Mouse (Mus musculus) ES-E14 (cell line): ENCODE data around the gene Rap1gap2. TPM values are rescaled to one million over a fixed set of nuclear protein-coding genes. Genes with fewer than 3 reads are reported as not detected.

Experiments
- DNase-seq: peaks from one replicate; pipeline ENCODE4 v3.0.0-alpha.2; 2013; ENCODE audit warnings: low read depth, low spot score
- H3K27ac ChIP-seq: 2 replicates; pipeline ENCODE4 v1.5.1; 2012; ENCODE audit warnings: low read depth, mild to moderate bottlenecking, low read length, moderate library complexity, mixed read lengths; ENCODE audit not compliant: poor library complexity, insufficient read depth, severe bottlenecking
- H3K36me3 ChIP-seq: 2 replicates; pipeline ENCODE4 v1.6.1; 2012; ENCODE audit warnings: mild to moderate bottlenecking, low read length, moderate library complexity, mixed read lengths; ENCODE audit not compliant: control insufficient read depth, poor library complexity, insufficient read depth, severe bottlenecking
- H3K4me1 ChIP-seq, 2 experiments: fragments of 150-350 bp in 1 of 2; sonication (generic) in 1 of 2; 2 replicates each; pipeline ENCODE4 v1.6.1; 2012; ENCODE audit warnings: low read length in 2 of 2, mild to moderate bottlenecking in 1 of 2, mixed read lengths in 1 of 2; ENCODE audit not compliant: control insufficient read depth in 2 of 2, insufficient read depth in 2 of 2, poor library complexity in 1 of 2
- H3K4me3 ChIP-seq, 2 experiments: fragments of 150-350 bp in 1 of 2; sonication (generic) in 1 of 2; 2 replicates each; pipeline ENCODE4 v1.5.1; 2012; ENCODE audit warnings: low read length in 2 of 2, low read depth in 1 of 2, mild to moderate bottlenecking in 1 of 2, mixed read lengths in 1 of 2; ENCODE audit not compliant: insufficient read depth in 1 of 2, poor library complexity in 1 of 2, severe bottlenecking in 1 of 2
- H3K9ac ChIP-seq: 2 replicates; pipeline ENCODE4 v1.6.1; 2012; ENCODE audit warnings: low read depth, mild to moderate bottlenecking, low read length, mixed read lengths; ENCODE audit not compliant: poor library complexity, insufficient read depth, severe bottlenecking
- H3K9me3 ChIP-seq: fragments of 150-350 bp; sonication (generic); 2 replicates; pipeline ENCODE4 v1.6.1; 2012; ENCODE audit warnings: low read depth, mild to moderate bottlenecking, low read length; ENCODE audit not compliant: control insufficient read depth, insufficient read depth
- CHD2 ChIP-seq: IDR thresholded peaks from 2 replicates; pipeline ENCODE4 v1.6.1; 2014; ENCODE audit warnings: mild to moderate bottlenecking, low read depth, low read length, inconsistent platforms
- HCFC1 ChIP-seq: IDR thresholded peaks from 2 replicates; pipeline ENCODE4 v1.6.1; 2012; ENCODE audit warnings: low read length, inconsistent platforms, borderline replicate concordance; ENCODE audit not compliant: insufficient read depth
- MAFK ChIP-seq: IDR thresholded peaks from 2 replicates; pipeline ENCODE4 v1.6.1; 2014; ENCODE audit warnings: mild to moderate bottlenecking, low read depth, low read length, inconsistent platforms; ENCODE audit not compliant: insufficient read depth
- ZC3H11A ChIP-seq: IDR thresholded peaks from 2 replicates; pipeline ENCODE4 v1.6.1; 2012; ENCODE audit warnings: low read depth, mild to moderate bottlenecking, inconsistent platforms, low read length, borderline replicate concordance
- ZNF384 ChIP-seq: IDR thresholded peaks from 2 replicates; pipeline ENCODE4 v1.6.1; 2012; ENCODE audit warnings: low read depth, low read length, inconsistent platforms
- in situ Hi-C, 2 experiments: fragments of 600-800 bp; cut with MboI; formaldehyde crosslinking; loops; one replicate each; pipeline ENCODE4 v1.15.1; 2025; ENCODE audit warnings: low sequenced_read_pairs in 2 of 2, inconsistent platforms in 1 of 2; ENCODE audit not compliant: unreplicated experiment in 2 of 2
- total RNA-seq: library from RNA; depleted of rRNA; stranded (reverse); fragments of 300-350 nt; gene quantifications from 2 replicates; pipeline ENCODE4 v1.2.3, GENCODE M21; 2012

Gene Rap1gap2
- total RNA-seq, 1 experiment: 2.7 TPM

GRCm38 (mm10) chr11:74537352-74537751, 73.4 kb downstream of the Rap1gap2 start:
- in situ Hi-C loops: loop anchor here in 1 of 2 experiments (25.0 kb wide), 1 partner anchor 150 kb away; no protein-coding TSS in a partner anchor
- Histone ChIP-seq H3K4me3 (no peak overlapping the region), H3K36me3 (no peaks in the 10 kb centered on the region), H3K27ac (no peak overlapping the region), H3K9ac (no peak overlapping the region), H3K4me1 (peaks cover 0 to 6% of the 10 kb centered on the region in 2 experiments; a peak in 2 of 4 replicates), H3K9me3 (no peaks in the 10 kb centered on the region)
- TF ChIP-seq ZC3H11A: no peak
- TF ChIP-seq HCFC1: no peak
- no peak for TF ChIP-seq MAFK
- TF ChIP-seq ZNF384: no peak
- TF ChIP-seq CHD2: no peak
- DNase-seq: no peak

- H3K4me3 ChIP-seq: no peak overlapping the region
- DNase-seq: no peak
- peaks cover 0 to 9% of the 10 kb centered on the region in 2 experiments; a peak in 2 of 4 replicates for H3K4me1 ChIP-seq
- H3K9ac ChIP-seq: no peak overlapping the region
- H3K36me3 ChIP-seq: no peaks in the 10 kb centered on the region
- no peak for TF ChIP-seq CHD2
- TF ChIP-seq ZNF384: no peak
- TF ChIP-seq MAFK: no peak
- no peak for TF ChIP-seq ZC3H11A
- no peak for TF ChIP-seq HCFC1
- in situ Hi-C loops: loop anchor here in 1 of 2 experiments (25.0 kb wide), 1 partner anchor 149 kb away; no protein-coding TSS in a partner anchor
- H3K27ac ChIP-seq: no peak overlapping the region
- no peaks in the 10 kb centered on the region for H3K9me3 ChIP-seq
These were observed 74.4 kb downstream of the Rap1gap2 start for GRCm38 (mm10) chr11:74536140-74536842.

- Histone ChIP-seq H3K27ac (no peak overlapping the region), H3K4me1 (peaks cover 0 to 19% of the 10 kb centered on the region in 2 experiments; a peak in 2 of 4 replicates), H3K36me3 (no peaks in the 10 kb centered on the region), H3K4me3 (no peak overlapping the region), H3K9ac (no peak overlapping the region), H3K9me3 (no peaks in the 10 kb centered on the region)
- DNase-seq: no peak
- no peak for TF ChIP-seq HCFC1
- no peak for TF ChIP-seq MAFK
- TF ChIP-seq ZC3H11A: no peak
- TF ChIP-seq ZNF384: no peak
- no peak for TF ChIP-seq CHD2
- in situ Hi-C loops: loop anchor here in 1 of 2 experiments (25.0 kb wide), 1 partner anchor 147 kb away; no protein-coding TSS in a partner anchor
These were observed 76.3 kb downstream of the Rap1gap2 start for GRCm38 (mm10) chr11:74534380-74534779.

- in situ Hi-C loops: loop anchor here in 1 of 2 experiments (25.0 kb wide), 1 partner anchor 146 kb away; no protein-coding TSS in a partner anchor
These were observed 77.7 kb downstream of the Rap1gap2 start for GRCm38 (mm10) chr11:74533050-74533449.

More at GRCm38 (mm10) chr11:74533050-74533449, 77.7 kb downstream of the Rap1gap2 start:
- TF ChIP-seq ZC3H11A: no peak
- no peak for TF ChIP-seq MAFK
- no peak for TF ChIP-seq ZNF384
- TF ChIP-seq CHD2: no peak
- TF ChIP-seq HCFC1: no peak
- Histone ChIP-seq H3K9ac (no peak overlapping the region), H3K27ac (no peak overlapping the region), H3K4me3 (no peak overlapping the region), H3K36me3 (no peaks in the 10 kb centered on the region), H3K9me3 (no peaks in the 10 kb centered on the region), H3K4me1 (peaks cover 0 to 19% of the 10 kb centered on the region in 2 experiments; a peak in 2 of 4 replicates)
- DNase-seq: no peak
